Mouse (Mus musculus) subcutaneous adipose tissue, adult 2 months (tissue): Measurements from ENCODE around the gene Mal. TPM values are rescaled to one million over a fixed set of nuclear protein-coding genes. Genes with fewer than 3 reads are reported as not detected.

Source experiments
- polyA plus RNA-seq: library from polyadenylated mRNA; depleted of rRNA; stranded (reverse); fragments of >200 nt; gene quantifications from 2 replicates; pipeline ENCODE4 v1.2.3, GENCODE M21; 2012; ENCODE audit warnings: low replicate concordance; rRNA removed

Gene Mal
- 0.44 and 13.8 TPM in 2 replicates for polyA plus RNA-seq

DNA sequence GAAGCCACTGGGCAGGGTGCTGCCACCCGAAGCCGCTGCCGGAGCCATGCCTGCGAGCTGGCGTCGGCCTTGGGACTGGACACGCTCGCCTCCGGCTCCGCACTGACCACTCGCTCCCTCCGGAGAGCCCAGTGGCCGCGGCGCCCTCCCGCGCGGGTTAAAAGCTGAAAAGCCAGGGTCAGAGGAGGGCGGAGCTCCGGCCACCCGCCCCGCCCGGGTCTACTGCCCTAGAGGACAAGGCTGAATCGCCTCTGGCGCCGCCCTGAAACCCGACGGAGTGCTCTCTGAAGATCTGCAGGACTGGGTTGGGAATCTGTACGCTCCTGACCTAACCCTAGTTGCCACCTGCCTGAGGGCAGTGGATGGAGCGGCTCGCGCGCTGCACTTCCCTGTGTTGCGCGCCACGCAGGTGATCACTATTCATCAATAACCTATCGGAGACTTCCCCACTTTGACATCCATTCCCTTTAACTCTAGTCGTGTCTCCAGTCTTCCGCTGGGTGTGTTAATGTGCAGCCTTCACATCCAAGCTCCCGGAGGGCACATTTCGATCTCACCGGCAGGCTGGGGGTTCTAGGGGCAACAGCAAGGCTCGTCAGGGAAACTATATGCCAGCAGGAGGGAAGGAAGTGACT is at the start of gene Mal:
TSS of gene Mal (minus strand) at position 610 of the 635 bp plus-strand sequence.

DNA sequence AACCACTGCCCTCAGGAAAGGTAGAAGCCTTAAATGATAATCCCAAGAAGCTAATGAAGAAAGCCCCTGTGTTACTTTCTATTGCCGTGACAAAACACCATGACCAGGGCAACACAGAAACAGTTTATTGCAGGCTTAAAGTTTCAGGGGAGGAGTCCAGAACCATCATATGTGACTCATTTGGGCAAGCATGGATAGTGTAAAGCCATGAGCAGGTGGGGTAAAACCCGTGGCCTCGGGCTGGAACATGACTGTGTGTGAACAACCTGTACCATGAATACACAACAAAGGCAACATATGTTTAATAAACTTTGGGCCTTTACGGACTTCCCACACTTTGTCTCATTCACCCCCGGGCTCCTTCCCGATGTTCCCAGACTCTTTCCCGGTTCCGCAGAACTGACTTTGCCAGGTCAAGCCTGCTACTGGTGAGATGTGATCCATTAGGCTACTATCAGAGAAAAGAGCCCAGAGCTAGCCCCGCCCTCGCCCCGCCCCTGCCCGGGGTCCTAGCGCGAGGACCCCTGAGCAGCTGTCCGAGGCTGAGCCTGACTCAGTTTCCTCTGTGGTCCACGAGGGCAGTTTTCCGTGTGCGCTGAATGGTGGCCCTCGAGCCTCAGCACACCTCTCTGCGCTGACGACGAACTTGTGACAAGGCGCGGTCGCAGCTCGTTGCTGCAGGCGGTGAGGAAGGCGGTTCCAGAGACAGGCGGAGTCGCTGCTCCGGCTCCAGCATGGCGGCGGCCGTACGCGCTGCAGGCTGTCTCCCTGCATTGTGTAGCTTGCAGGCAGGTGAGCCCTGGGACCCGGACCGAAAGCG is 69.6 kb downstream of the Mal start, which contains the start of the genes Zfp661 and Mrps5:
TSS of gene Zfp661 (minus strand) at position 401 of the 820 bp plus-strand sequence.
TSS of gene Mrps5 (plus strand) at position 529 of the 820 bp plus-strand sequence.

Other genes starting within 250 kb of the Mal start
- 0.21 and 0.28 TPM in 2 replicates for gene Gpat2, start 231.5 kb downstream of the Mal start, polyA plus RNA-seq
- gene Fahd2a, start 212.1 kb downstream of the Mal start, polyA plus RNA-seq = 30.8 and 43.2 TPM in 2 replicates
- 2.6 and 16.0 TPM in 2 replicates for gene Kcnip3, start 134.6 kb downstream of the Mal start, polyA plus RNA-seq
- 0.10 and 1.6 TPM in 2 replicates for gene Prom2, start 115.2 kb downstream of the Mal start, polyA plus RNA-seq
- gene Zfp661, start 69.6 kb downstream of the Mal start, polyA plus RNA-seq = 3.7 and 4.5 TPM in 2 replicates
- gene Mrps5, start 69.5 kb downstream of the Mal start, polyA plus RNA-seq = 52.5 and 67.7 TPM in 2 replicates
- 13.6 and 28.7 TPM in 2 replicates for gene Mall, start 73.2 kb upstream of the Mal start, polyA plus RNA-seq
- 19.8 and 21.1 TPM in 2 replicates for gene Nphp1, start 132.2 kb upstream of the Mal start, polyA plus RNA-seq
- 106 and 174 TPM in 2 replicates for gene Mtln, start 135.8 kb upstream of the Mal start, polyA plus RNA-seq
- 0.26 and 2.8 TPM in 2 replicates for gene Bub1, start 175.2 kb upstream of the Mal start, polyA plus RNA-seq
- 0.28 and 2.1 TPM in 2 replicates for gene Acoxl, start 182.2 kb upstream of the Mal start, polyA plus RNA-seq